Mouse (Mus musculus): ENCODE results near the gene Hacl1.

DNA sequence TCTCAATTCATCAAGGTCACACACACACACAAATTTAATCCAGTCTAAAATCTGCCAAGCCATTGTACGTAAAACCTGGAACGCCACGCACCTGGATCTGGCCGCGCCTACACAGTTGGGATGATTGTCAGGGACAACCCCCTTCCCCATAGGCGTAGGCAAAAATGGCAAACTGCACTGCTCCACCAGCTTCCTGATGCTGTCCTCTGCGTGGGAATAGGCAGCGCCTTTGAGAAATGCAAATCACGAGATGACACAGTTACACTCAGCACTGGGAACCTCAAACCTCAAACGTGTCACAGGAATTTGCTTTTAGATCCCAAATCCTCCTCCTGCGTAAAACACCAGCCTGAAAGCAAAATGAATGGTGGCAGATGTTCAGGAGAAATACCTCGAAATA, 18.3 kb downstream of the Hacl1 start:
- TF ChIP-seq GATA1 (IDR thresholded peaks at IDR 0.05; ENCODE audit: low read length) = no peak
- TF ChIP-seq TAL1 (IDR thresholded peaks at IDR 0.05; ENCODE audit: low read length) = no peak
